Mouse (Mus musculus): ENCODE measurements around the gene Ywhag.
A peak's percentile ranks its signal among the peaks of the same experiment; 100 is the strongest.

GRCm38 (mm10) chr5:135903551-135904151, 30.8 kb downstream of the Ywhag start:
- TF ChIP-seq CTCF (IDR thresholded peaks at IDR 0.05) (peak; percentile 99; the same call in 1 of the 2 replicates), POLR2A (IDR thresholded peaks at IDR 0.05; ENCODE audit: insufficient read depth, low read depth, low read length) (peak; percentile 78)

All from heart, adult 2 months (tissue).